Mouse (Mus musculus): ENCODE measurements around the gene Abhd6. TPM values are rescaled to one million over a fixed set of nuclear protein-coding genes. Genes with fewer than 3 reads are reported as not detected.
A peak's percentile ranks its signal among the peaks of the same experiment; 100 is the strongest.

The Abhd6 gene
- polyA plus RNA-seq, 2 experiments: 3.4 to 9.2 TPM

- no peak within 1 kb of the TSS for H3K4me2 ChIP-seq (ENCODE audit: low read depth)
- ATAC-seq (ENCODE audit: insufficient read depth) (0 out of 2 replicates have a peak, but pooled peaks have one; percentile 41), DNase-seq (ENCODE audit: low read depth in 3 of 3, low spot score in 3 of 3) (no peak)
- no peak within 1 kb of the TSS for H3K27ac ChIP-seq
- TF ChIP-seq EP300 (IDR thresholded peaks at IDR 0.05; ENCODE audit: low read depth): no peak
- peak; percentile 61 for TF ChIP-seq CTCF (IDR thresholded peaks at IDR 0.05; ENCODE audit: low read depth)
- 54% methylated on average over 8 of the region's 8 CpGs for WGBS (ENCODE audit: insufficient replicate concordance)
- no peaks in the 10 kb centered on the region for H3K36me3 ChIP-seq (replicated peaks; ENCODE audit: control insufficient read depth, insufficient read depth, low read depth)
- no peak within 1 kb of the TSS for H3K4me3 ChIP-seq (ENCODE audit: insufficient read depth in 1 of 2, low read depth in 2 of 2, low read length in 2 of 2)
- 0 out of 4 replicates have a peak, but pooled peaks cover 0 to 1% of the 10 kb centered on the region in 2 experiments for H3K4me1 ChIP-seq (replicated peaks; ENCODE audit: control insufficient read depth in 2 of 2, insufficient read depth in 2 of 2, low read length in 1 of 2)
- H3K9me3 ChIP-seq (ENCODE audit: control insufficient read depth, low read length): no peaks in the 10 kb centered on the region
- no peak within 1 kb of the TSS for H3K9ac ChIP-seq (replicated peaks)
- no peaks in the 10 kb centered on the region for H3K27me3 ChIP-seq (ENCODE audit: control insufficient read depth, insufficient read depth, low read length)
Measured at GRCm38 (mm10) chr14:7994271-7994767, 8.4 kb upstream of the Abhd6 start, which contains the start of gene Dnase1l3. Dnase1l3 (minus strand) TSS chr14:7994573.

- 2% methylated on average over 15 of the region's 15 CpGs for WGBS (ENCODE audit: insufficient replicate concordance)
- DNase-seq (ENCODE audit: low read depth in 3 of 3, low spot score in 3 of 3) (peak; percentile 54 to 61 (median 55)), ATAC-seq (ENCODE audit: insufficient read depth) (peak; percentile 57; the same call in 1 of the 2 replicates)
- no peak overlapping the region for H3K4me3 ChIP-seq (ENCODE audit: insufficient read depth in 1 of 2, low read depth in 2 of 2, low read length in 2 of 2)
- no peaks in the 10 kb centered on the region for H3K36me3 ChIP-seq (replicated peaks; ENCODE audit: control insufficient read depth, insufficient read depth, low read depth)
- no peaks in the 10 kb centered on the region for H3K9me3 ChIP-seq (ENCODE audit: control insufficient read depth, low read length)
- TF ChIP-seq EP300 (IDR thresholded peaks at IDR 0.05; ENCODE audit: low read depth) (no peak), CTCF (IDR thresholded peaks at IDR 0.05; ENCODE audit: low read depth) (peak; percentile 84)
- peaks cover 14% of the 10 kb centered on the region for H3K27me3 ChIP-seq (ENCODE audit: control insufficient read depth, insufficient read depth, low read length)
- H3K4me1 ChIP-seq (replicated peaks; ENCODE audit: control insufficient read depth in 2 of 2, insufficient read depth in 2 of 2, low read length in 1 of 2): 0 out of 4 replicates have a peak, but pooled peaks cover 0 to 1% of the 10 kb centered on the region in 2 experiments
- peak overlapping the region; percentile 38 for H3K4me2 ChIP-seq (ENCODE audit: low read depth)
- H3K27ac ChIP-seq: no peak overlapping the region
- no peak overlapping the region for H3K9ac ChIP-seq (replicated peaks)
Measured at GRCm38 (mm10) chr14:7997255-7997696, 5.4 kb upstream of the Abhd6 start.

GRCm38 (mm10) chr14:7999030-7999429 is 3.7 kb upstream of the Abhd6 start:
- 52% methylated on average over 3 of the region's 3 CpGs for WGBS (ENCODE audit: insufficient replicate concordance)
- no peak overlapping the region for H3K27ac ChIP-seq
- DNase-seq (ENCODE audit: low read depth in 3 of 3, low spot score in 3 of 3) (no peak), ATAC-seq (ENCODE audit: insufficient read depth) (no peak)
- H3K36me3 ChIP-seq (replicated peaks; ENCODE audit: control insufficient read depth, insufficient read depth, low read depth): no peaks in the 10 kb centered on the region
- TF ChIP-seq EP300 (IDR thresholded peaks at IDR 0.05; ENCODE audit: low read depth): no peak
- TF ChIP-seq CTCF (IDR thresholded peaks at IDR 0.05; ENCODE audit: low read depth): no peak
- H3K4me1 ChIP-seq (replicated peaks; ENCODE audit: control insufficient read depth in 2 of 2, insufficient read depth in 2 of 2, low read length in 1 of 2): peaks cover 0 to 2% of the 10 kb centered on the region in 2 experiments; a peak in 1 of 4 replicates
- peaks cover 30% of the 10 kb centered on the region for H3K27me3 ChIP-seq (ENCODE audit: control insufficient read depth, insufficient read depth, low read length)
- no peak overlapping the region for H3K4me3 ChIP-seq (ENCODE audit: insufficient read depth in 1 of 2, low read depth in 2 of 2, low read length in 2 of 2)
- H3K4me2 ChIP-seq (ENCODE audit: low read depth): no peak overlapping the region
- no peak overlapping the region for H3K9ac ChIP-seq (replicated peaks)
- no peaks in the 10 kb centered on the region for H3K9me3 ChIP-seq (ENCODE audit: control insufficient read depth, low read length)

- H3K4me1 ChIP-seq (replicated peaks; ENCODE audit: control insufficient read depth in 2 of 2, insufficient read depth in 2 of 2, low read length in 1 of 2): peaks cover 0 to 4% of the 10 kb centered on the region in 2 experiments; a peak in 1 of 4 replicates
- no peaks in the 10 kb centered on the region for H3K36me3 ChIP-seq (replicated peaks; ENCODE audit: control insufficient read depth, insufficient read depth, low read depth)
- DNase-seq (ENCODE audit: low read depth in 3 of 3, low spot score in 3 of 3): no peak
- no peak for TF ChIP-seq CTCF (IDR thresholded peaks at IDR 0.05; ENCODE audit: low read depth)
- TF ChIP-seq EP300 (IDR thresholded peaks at IDR 0.05; ENCODE audit: low read depth): no peak
- H3K4me2 ChIP-seq (ENCODE audit: low read depth): no peak overlapping the region
- no peaks in the 10 kb centered on the region for H3K9me3 ChIP-seq (ENCODE audit: control insufficient read depth, low read length)
- no peak for ATAC-seq (ENCODE audit: insufficient read depth)
- peaks cover 30% of the 10 kb centered on the region for H3K27me3 ChIP-seq (ENCODE audit: control insufficient read depth, insufficient read depth, low read length)
- no peak overlapping the region for H3K27ac ChIP-seq
- 65% methylated on average over 5 of the region's 5 CpGs for WGBS (ENCODE audit: insufficient replicate concordance)
- H3K4me3 ChIP-seq (ENCODE audit: insufficient read depth in 1 of 2, low read depth in 2 of 2, low read length in 2 of 2): no peak overlapping the region
- H3K9ac ChIP-seq (replicated peaks): no peak overlapping the region
Measured at GRCm38 (mm10) chr14:7999435-7999834, 3.3 kb upstream of the Abhd6 start.

GRCm38 (mm10) chr14:8000247-8000646 is 2.5 kb upstream of the Abhd6 start:
- peaks cover 30% of the 10 kb centered on the region for H3K27me3 ChIP-seq (ENCODE audit: control insufficient read depth, insufficient read depth, low read length)
- WGBS (ENCODE audit: insufficient replicate concordance): 50% methylated on average over 5 of the region's 5 CpGs
- peaks cover 0 to 4% of the 10 kb centered on the region in 2 experiments; a peak in 1 of 4 replicates for H3K4me1 ChIP-seq (replicated peaks; ENCODE audit: control insufficient read depth in 2 of 2, insufficient read depth in 2 of 2, low read length in 1 of 2)
- H3K9ac ChIP-seq (replicated peaks): no peak overlapping the region
- H3K9me3 ChIP-seq (ENCODE audit: control insufficient read depth, low read length): no peaks in the 10 kb centered on the region
- no peak for DNase-seq (ENCODE audit: low read depth in 3 of 3, low spot score in 3 of 3)
- H3K36me3 ChIP-seq (replicated peaks; ENCODE audit: control insufficient read depth, insufficient read depth, low read depth): no peaks in the 10 kb centered on the region
- no peak for TF ChIP-seq CTCF (IDR thresholded peaks at IDR 0.05; ENCODE audit: low read depth)
- TF ChIP-seq EP300 (IDR thresholded peaks at IDR 0.05; ENCODE audit: low read depth): no peak
- H3K4me3 ChIP-seq (ENCODE audit: insufficient read depth in 1 of 2, low read depth in 2 of 2, low read length in 2 of 2): no peak overlapping the region
- no peak overlapping the region for H3K27ac ChIP-seq
- ATAC-seq (ENCODE audit: insufficient read depth): no peak
- no peak overlapping the region for H3K4me2 ChIP-seq (ENCODE audit: low read depth)

All from liver, embryonic 14.5 days (tissue).